8 mouse cellular contexts compared by ENCODE assay signal in the genomic region with DNA sequence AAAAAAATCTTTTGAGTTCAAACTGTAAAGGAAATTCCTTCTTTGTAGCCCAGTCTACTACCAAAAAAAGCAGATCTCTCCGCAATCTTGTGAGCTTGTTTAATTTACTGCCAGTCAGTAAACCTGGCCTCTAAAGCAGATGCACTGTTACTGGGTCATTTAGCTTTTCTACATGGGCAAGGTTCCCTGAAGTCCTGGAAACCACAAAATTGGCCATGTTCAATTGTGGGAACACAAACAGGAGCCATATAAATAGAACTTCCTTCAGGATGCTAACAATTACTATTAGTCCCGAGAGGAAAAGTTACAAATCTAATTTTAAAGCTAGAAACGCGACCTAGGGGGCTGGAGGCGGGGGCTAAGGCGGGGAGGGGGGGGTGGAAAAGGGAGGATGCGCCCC. TPM values are rescaled to one million over a fixed set of nuclear protein-coding genes. Genes with fewer than 3 reads are reported as not detected.
A peak's percentile ranks its signal among the peaks of the same experiment; 100 is the strongest.
DNase-seq lines count a peak whose midpoint lies in the region; ATAC-seq lines count a peak whose summit lies in the region.

No protein-coding gene starts in this region.

- no peaks in the 10 kb centered on the region for H3K27me3 ChIP-seq in heart, embryonic 11.5 days (ENCODE audit: control insufficient read depth, insufficient read depth, low read length)
- H3K27me3 ChIP-seq in limb, embryonic 13.5 days, result no peaks in the 10 kb centered on the region
- no peaks in the 10 kb centered on the region for H3K27me3 ChIP-seq in stomach, embryonic 15.5 days (replicated peaks)

- ATAC-seq in heart, embryonic 11.5 days (replicated peaks; ENCODE audit: insufficient number of reproducible peaks, low FRiP score, low TSS enrichment), result no peak
- no peak for ATAC-seq in limb, embryonic 13.5 days (ENCODE audit: low FRiP score, low read depth)
- ATAC-seq in stomach, embryonic 15.5 days (ENCODE audit: insufficient read depth, low FRiP score, low read depth), result no peak

- DNase-seq in heart, postnatal 36 days, result no peak
- DNase-seq in MEL-GATA-1-ER (ENCODE audit: extremely low read depth, low read depth), result peak; percentile 10
- peak; percentile 10 for DNase-seq in fibroblast of lung, adult 2 months (ENCODE audit: low read depth)
- no peak for DNase-seq in thymus, postnatal 14 days
- DNase-seq in adrenal gland, postnatal 4 days (ENCODE audit: low spot score in 2 of 2), result no peak

- 0 out of 2 replicates have a peak, but pooled peaks cover 6% of the 10 kb centered on the region for H3K4me1 ChIP-seq in heart, embryonic 11.5 days (ENCODE audit: control insufficient read depth, insufficient read depth, low read length)
- H3K4me1 ChIP-seq in limb, embryonic 13.5 days, result peaks cover 14% of the 10 kb centered on the region
- H3K4me1 ChIP-seq in stomach, embryonic 15.5 days, result 0 out of 2 replicates have a peak, but pooled peaks cover 2% of the 10 kb centered on the region

- WGBS in heart, embryonic 11.5 days (ENCODE audit: insufficient replicate concordance), result 10% methylated on average over 7 of the region's 7 CpGs
- WGBS in limb, embryonic 13.5 days, result 2% methylated on average over 7 of the region's 7 CpGs
- WGBS in stomach, embryonic 15.5 days, result 3% methylated on average over 7 of the region's 7 CpGs

- H3K4me3 ChIP-seq in heart, embryonic 11.5 days (ENCODE audit: low read depth, low read length), result peak overlapping the region; percentile 67
- H3K4me3 ChIP-seq in limb, embryonic 13.5 days, result peak overlapping the region; percentile 58
- peak overlapping the region; percentile 65 for H3K4me3 ChIP-seq in stomach, embryonic 15.5 days (replicated peaks)

- H3K27ac ChIP-seq in heart, embryonic 11.5 days (ENCODE audit: low read depth, low read length), result 0 out of 2 replicates have a peak overlapping the region, but pooled peaks have one; percentile 15
- H3K27ac ChIP-seq in limb, embryonic 13.5 days, result no peak overlapping the region
- 0 out of 2 replicates have a peak overlapping the region, but pooled peaks have one; percentile 21 for H3K27ac ChIP-seq in stomach, embryonic 15.5 days

- peak overlapping the region; percentile 65 for H3K4me2 ChIP-seq in heart, embryonic 11.5 days
- H3K4me2 ChIP-seq in limb, embryonic 13.5 days (replicated peaks), result peak overlapping the region; percentile 68
- peak overlapping the region; percentile 62 for H3K4me2 ChIP-seq in stomach, embryonic 15.5 days

- H3K9ac ChIP-seq in heart, embryonic 11.5 days (ENCODE audit: low read depth, low read length), result peak overlapping the region; percentile 87
- peak overlapping the region; percentile 65 for H3K9ac ChIP-seq in limb, embryonic 13.5 days
- H3K9ac ChIP-seq in stomach, embryonic 15.5 days, result peak overlapping the region; percentile 35; the same call in 1 of the 2 replicates

- H3K36me3 ChIP-seq in heart, embryonic 11.5 days (ENCODE audit: control insufficient read depth, insufficient read depth, low read length), result no peaks in the 10 kb centered on the region
- no peaks in the 10 kb centered on the region for H3K36me3 ChIP-seq in limb, embryonic 13.5 days
- no peaks in the 10 kb centered on the region for H3K36me3 ChIP-seq in stomach, embryonic 15.5 days

- no peaks in the 10 kb centered on the region for H3K9me3 ChIP-seq in heart, embryonic 11.5 days (replicated peaks; ENCODE audit: control insufficient read depth, low read length)
- H3K9me3 ChIP-seq in limb, embryonic 13.5 days, result no peaks in the 10 kb centered on the region
- no peaks in the 10 kb centered on the region for H3K9me3 ChIP-seq in stomach, embryonic 15.5 days

- intact Hi-C loops in heart, postnatal 36 days (cut with DNase I), result no loop called here

RNA-seq across cellular contexts. Expression of a gene that starts 2.9 kb away (rescaled TPM):
- 15.5 and 15.6 TPM in 2 replicates for polyA plus RNA-seq in heart, embryonic 11.5 days (2014; fragmentation: Nextera tagmentation; extraction: Ambion mirVana)
- total RNA-seq in heart, postnatal 36 days (2021), result under 1 TPM; 0.76 to 0.89 TPM
- 20.9 and 22.6 TPM in 2 replicates for polyA plus RNA-seq in limb, embryonic 13.5 days (2015; fragmentation: Nextera tagmentation; extraction: Ambion mirVana)
- polyA plus RNA-seq in stomach, embryonic 15.5 days (2015; fragmentation: Nextera tagmentation; extraction: Ambion mirVana), result 16.7 TPM in 2 replicates
- total RNA-seq in adrenal gland, postnatal 4 days (2021), result 1 to 10 TPM; 7.1 to 7.4 TPM

RNA-seq across cellular contexts. Expression of a gene that starts 3.0 kb away (rescaled TPM):
- polyA plus RNA-seq in heart, embryonic 11.5 days (2014; fragmentation: Nextera tagmentation; extraction: Ambion mirVana), result 14.8 and 16.2 TPM in 2 replicates
- total RNA-seq in heart, postnatal 36 days (2021), result 10 to 100 TPM; 11.2 to 13.5 TPM
- 7.7 and 9.7 TPM in 2 replicates for polyA plus RNA-seq in limb, embryonic 13.5 days (2015; fragmentation: Nextera tagmentation; extraction: Ambion mirVana)
- polyA plus RNA-seq in stomach, embryonic 15.5 days (2015; fragmentation: Nextera tagmentation; extraction: Ambion mirVana), result 12.1 and 12.7 TPM in 2 replicates
- 1 to 10 TPM; 9.3 to 9.6 TPM for total RNA-seq in adrenal gland, postnatal 4 days (2021)

Comparison
In these comparisons a context has a peak if more than half of its experiments do, and no peak if none do; other contexts are left out.
1. H3K9ac ChIP-seq: peak in every context shown above with its lines; median percentile 87 in heart, embryonic 11.5 days; 65 in limb, embryonic 13.5 days; 35 in stomach, embryonic 15.5 days.
2. DNase-seq: peak in MEL-GATA-1-ER (single experiment) and fibroblast of lung, adult 2 months (single experiment); none in heart, postnatal 36 days (0 of 2), thymus, postnatal 14 days (single experiment) and adrenal gland, postnatal 4 days (0 of 2).
3. Peak in every context shown above with its lines, with median percentiles within 50 percentile points of each other: H3K4me2 ChIP-seq and H3K4me3 ChIP-seq.